ENCODE assay signal across 9 mouse cellular contexts in the genomic region with DNA sequence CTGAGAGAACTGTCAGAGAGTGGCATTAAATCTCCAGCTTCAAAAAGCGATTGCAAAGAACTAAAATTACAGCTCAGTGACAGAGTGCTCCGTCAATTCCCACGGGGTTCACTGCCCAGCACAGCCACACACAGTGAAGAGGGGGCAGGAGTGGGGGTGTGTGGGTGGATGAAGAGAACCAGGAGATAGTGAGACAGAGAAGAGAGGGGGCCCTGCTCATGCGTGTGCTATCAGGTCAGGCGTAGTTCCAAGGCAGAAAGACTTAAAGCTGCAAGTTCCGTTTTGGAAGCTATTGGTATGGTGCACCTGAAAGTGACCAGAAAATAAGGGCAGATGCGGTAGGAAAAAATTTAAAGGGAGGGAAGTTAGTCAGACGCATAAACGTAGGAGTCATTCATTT. TPM values are rescaled to one million over a fixed set of nuclear protein-coding genes. Genes with fewer than 3 reads are reported as not detected.
DNase-seq lines count a peak whose midpoint lies in the region; ATAC-seq and TF ChIP-seq lines count a peak whose summit lies in the region.
"Had no signal": no experiment of that assay in that cellular context is flagged by ENCODE, and none has a peak within 500 bp of the region (broad histone marks: within the 10 kb centered on the region; RNA-seq: fewer than 3 reads in every experiment).

No protein-coding gene starts in this region.

- H3K27ac ChIP-seq in heart, embryonic 13.5 days (replicated peaks): no peak overlapping the region
- no peak overlapping the region for H3K27ac ChIP-seq in bone marrow macrophage, adult 2 months (ENCODE audit: insufficient read depth, low read depth, low read length)
- no peak overlapping the region for H3K27ac ChIP-seq in hindbrain, embryonic 15.5 days (replicated peaks)
- no peak overlapping the region for H3K27ac ChIP-seq in midbrain, embryonic 13.5 days

- peak overlapping the region; percentile 95 for H3K9ac ChIP-seq in heart, embryonic 13.5 days
- 0 out of 2 replicates have a peak overlapping the region, but pooled peaks have one; percentile 89 for H3K9ac ChIP-seq in hindbrain, embryonic 15.5 days
- H3K9ac ChIP-seq in midbrain, embryonic 13.5 days (replicated peaks): no peak overlapping the region

- intact Hi-C loops in heart, postnatal 14 days (cut with DNase I): loop anchor here (5.0 kb wide), 1 partner anchor 49 kb away; a partner anchor contains a TSS
- intact Hi-C loops in left cerebral cortex, postnatal 4 days (cut with DNase I): no loop called here

- H3K9me3 ChIP-seq in heart, embryonic 13.5 days: no peaks in the 10 kb centered on the region
- H3K9me3 ChIP-seq in hindbrain, embryonic 15.5 days: no peaks in the 10 kb centered on the region
- no peaks in the 10 kb centered on the region for H3K9me3 ChIP-seq in midbrain, embryonic 13.5 days

- H3K4me1 ChIP-seq in heart, embryonic 13.5 days: peaks cover 29% of the 10 kb centered on the region
- H3K4me1 ChIP-seq in bone marrow macrophage, adult 2 months (ENCODE audit: control insufficient read depth, insufficient read depth, low read length): peaks cover 14% of the 10 kb centered on the region
- H3K4me1 ChIP-seq in hindbrain, embryonic 15.5 days (replicated peaks): peaks cover 14% of the 10 kb centered on the region
- peaks cover 9% of the 10 kb centered on the region for H3K4me1 ChIP-seq in midbrain, embryonic 13.5 days (replicated peaks)

- ATAC-seq in heart, embryonic 13.5 days (ENCODE audit: extremely low read depth, insufficient number of reproducible peaks, low FRiP score, low TSS enrichment): no peak
- no peak for ATAC-seq in hindbrain, embryonic 15.5 days (ENCODE audit: low FRiP score, low read depth)
- ATAC-seq in midbrain, embryonic 13.5 days: 0 out of 2 replicates have a peak, but pooled peaks have one; percentile 27

- TF ChIP-seq POLR2A in bone marrow macrophage, adult 2 months (IDR thresholded peaks at IDR 0.05; ENCODE audit: borderline replicate concordance, low read depth, low read length): no peak

- no peak for DNase-seq in heart, postnatal 14 days
- DNase-seq in left cerebral cortex, postnatal 4 days: no peak
- DNase-seq in adrenal gland, postnatal 10 days: no peak
- DNase-seq in urinary bladder, postnatal 4 days (ENCODE audit: low spot score in 2 of 2): no peak

- H3K4me3 ChIP-seq in heart, embryonic 13.5 days: peak overlapping the region; percentile 96
- H3K4me3 ChIP-seq in bone marrow macrophage, adult 2 months (ENCODE audit: insufficient read depth, low read length): peak overlapping the region; percentile 97
- H3K4me3 ChIP-seq in hindbrain, embryonic 15.5 days: peak overlapping the region; percentile 91
- H3K4me3 ChIP-seq in midbrain, embryonic 13.5 days (replicated peaks): peak overlapping the region; percentile 72

- 27% methylated on average over 9 of the region's 9 CpGs for WGBS in heart, embryonic 13.5 days
- 56% methylated on average over 9 of the region's 9 CpGs for WGBS in hindbrain, embryonic 15.5 days
- 65% methylated on average over 9 of the region's 9 CpGs for WGBS in midbrain, embryonic 13.5 days

- H3K27me3 ChIP-seq in heart, embryonic 13.5 days (replicated peaks): no peaks in the 10 kb centered on the region
- peaks cover 5% of the 10 kb centered on the region; the same call in 1 of the 2 replicates for H3K27me3 ChIP-seq in hindbrain, embryonic 15.5 days
- peaks cover 14% of the 10 kb centered on the region for H3K27me3 ChIP-seq in midbrain, embryonic 13.5 days
- H3K27me3 ChIP-seq: Patski had no signal

- H3K36me3 ChIP-seq in heart, embryonic 13.5 days: peaks cover 12% of the 10 kb centered on the region
- 0 out of 2 replicates have a peak, but pooled peaks cover 6% of the 10 kb centered on the region for H3K36me3 ChIP-seq in hindbrain, embryonic 15.5 days
- peaks cover 1% of the 10 kb centered on the region; the same call in 1 of the 2 replicates for H3K36me3 ChIP-seq in midbrain, embryonic 13.5 days

- peak overlapping the region; percentile 79 for H3K4me2 ChIP-seq in heart, embryonic 13.5 days
- peak overlapping the region; percentile 89 for H3K4me2 ChIP-seq in hindbrain, embryonic 15.5 days
- peak overlapping the region; percentile 76 for H3K4me2 ChIP-seq in midbrain, embryonic 13.5 days (replicated peaks)

- no peak for TF ChIP-seq CTCF in bone marrow macrophage, adult 2 months (IDR thresholded peaks at IDR 0.05; ENCODE audit: low read depth, low read length)

RNA-seq across cellular contexts. Expression of a gene that starts 1.7 kb away (rescaled TPM):
- polyA plus RNA-seq in heart, embryonic 13.5 days (2015; fragmentation: Nextera tagmentation; extraction: Ambion mirVana): 8.7 and 10.3 TPM in 2 replicates
- 10 to 100 TPM; 17.3 to 17.5 TPM for total RNA-seq in heart, postnatal 14 days (2021)
- 22.8 and 24.1 TPM in 2 replicates for polyA plus RNA-seq in bone marrow macrophage, adult 2 months (2012; ENCODE audit: insufficient read depth, insufficient read length, missing spikeins)
- polyA plus RNA-seq in hindbrain, embryonic 15.5 days (2015; fragmentation: Nextera tagmentation; extraction: Ambion mirVana): 8.0 and 8.7 TPM in 2 replicates
- 6.3 and 7.2 TPM in 2 replicates for polyA plus RNA-seq in midbrain, embryonic 13.5 days (2015; fragmentation: Nextera tagmentation; extraction: Ambion mirVana)
- 10 to 100 TPM; 14.6 to 15.8 TPM for total RNA-seq in left cerebral cortex, postnatal 4 days (2021)
- 10 to 100 TPM; 28.4 to 28.9 TPM for total RNA-seq in adrenal gland, postnatal 10 days (2021)

RNA-seq across cellular contexts. Expression of a gene that starts 29.9 kb away (rescaled TPM):
- not detected in 2 replicates for polyA plus RNA-seq in heart, embryonic 13.5 days (2015; fragmentation: Nextera tagmentation; extraction: Ambion mirVana)
- 1 to 10 TPM in 1 of 2 experiments, not detected in 1; 1.0 TPM for total RNA-seq in heart, postnatal 14 days (2021)
- not detected in 2 replicates for polyA plus RNA-seq in bone marrow macrophage, adult 2 months (2012; ENCODE audit: insufficient read depth, insufficient read length, missing spikeins)
- polyA plus RNA-seq in hindbrain, embryonic 15.5 days (2015; fragmentation: Nextera tagmentation; extraction: Ambion mirVana): not detected in 2 replicates
- polyA plus RNA-seq in midbrain, embryonic 13.5 days (2015; fragmentation: Nextera tagmentation; extraction: Ambion mirVana): not detected in 2 replicates
- under 1 TPM in 1 of 2 experiments, not detected in 1; 0.68 TPM for total RNA-seq in left cerebral cortex, postnatal 4 days (2021)
- not detected for total RNA-seq in adrenal gland, postnatal 10 days (2021)

RNA-seq across cellular contexts. Expression of a gene that starts 48.5 kb away (rescaled TPM):
- 49.7 and 54.6 TPM in 2 replicates for polyA plus RNA-seq in heart, embryonic 13.5 days (2015; fragmentation: Nextera tagmentation; extraction: Ambion mirVana)
- total RNA-seq in heart, postnatal 14 days (2021): 10 to 100 TPM; 26.2 to 26.3 TPM
- polyA plus RNA-seq in bone marrow macrophage, adult 2 months (2012; ENCODE audit: insufficient read depth, insufficient read length, missing spikeins): 53.9 and 59.8 TPM in 2 replicates
- 60.6 and 65.4 TPM in 2 replicates for polyA plus RNA-seq in hindbrain, embryonic 15.5 days (2015; fragmentation: Nextera tagmentation; extraction: Ambion mirVana)
- polyA plus RNA-seq in midbrain, embryonic 13.5 days (2015; fragmentation: Nextera tagmentation; extraction: Ambion mirVana): 65.4 and 67.9 TPM in 2 replicates
- 10 to 100 TPM; 49.7 to 55.7 TPM for total RNA-seq in left cerebral cortex, postnatal 4 days (2021)
- 10 to 100 TPM; 44.3 to 47.9 TPM for total RNA-seq in adrenal gland, postnatal 10 days (2021)
